Mouse (Mus musculus) kidney, adult 18-20 months (tissue): Measurements from ENCODE around the gene Nop14.

ENCODE experiments used
- DNase-seq: peaks from one replicate; pipeline ENCODE4 v3.0.0; 2021

The Nop14 gene

GRCm38 (mm10) chr5:34659686-34660590 is at the start of gene Nop14, which contains the start of gene Grk4:
Gene Nop14, minus strand, starts transcription at chr5:34660148.
Gene Grk4, plus strand, starts transcription at chr5:34660379.
- DNase-seq: peak; percentile 99

- DNase-seq: no peak
These were observed 48.5 kb upstream of the Nop14 start for GRCm38 (mm10) chr5:34708436-34708835.

- DNase-seq: no peak
These were observed 35.6 kb upstream of the Nop14 start for GRCm38 (mm10) chr5:34695521-34695920.

- DNase-seq: no peak
These were observed 32.8 kb upstream of the Nop14 start for GRCm38 (mm10) chr5:34692782-34693181.

GRCm38 (mm10) chr5:34689868-34690267 is 29.9 kb upstream of the Nop14 start:
- DNase-seq: no peak

- no peak for DNase-seq
These were observed 10.3 kb upstream of the Nop14 start for GRCm38 (mm10) chr5:34670280-34670679.

- no peak for DNase-seq
These were observed 9.5 kb upstream of the Nop14 start for GRCm38 (mm10) chr5:34669493-34669892.

- DNase-seq: peak; percentile 0
These were observed 3.3 kb upstream of the Nop14 start for GRCm38 (mm10) chr5:34663231-34663630.

- no peak for DNase-seq
These were observed 2.0 kb upstream of the Nop14 start for GRCm38 (mm10) chr5:34661909-34662308.

- DNase-seq: no peak
These were observed 713 bp upstream of the Nop14 start for GRCm38 (mm10) chr5:34660591-34661130.

- no peak for DNase-seq
These were observed 2.4 kb downstream of the Nop14 start for GRCm38 (mm10) chr5:34657556-34657955.

- DNase-seq: no peak
These were observed 5.1 kb downstream of the Nop14 start for GRCm38 (mm10) chr5:34654881-34655280.

GRCm38 (mm10) chr5:34652961-34653360 is 7.0 kb downstream of the Nop14 start:
- no peak for DNase-seq

- DNase-seq: peak; percentile 71
These were observed 12.4 kb downstream of the Nop14 start for GRCm38 (mm10) chr5:34647581-34647980.

GRCm38 (mm10) chr5:34642932-34643331 is 17.0 kb downstream of the Nop14 start:
- DNase-seq: peak; percentile 36

- no peak for DNase-seq
These were observed 18.0 kb downstream of the Nop14 start for GRCm38 (mm10) chr5:34641991-34642390.

- DNase-seq: no peak
These were observed 22.3 kb downstream of the Nop14 start for GRCm38 (mm10) chr5:34637591-34638156.

- DNase-seq: peak; percentile 78
These were observed 23.3 kb downstream of the Nop14 start, which contains the start of gene Mfsd10 for GRCm38 (mm10) chr5:34636481-34637287. Gene Mfsd10, minus strand, starts transcription at chr5:34637212.

- DNase-seq: no peak
These were observed 24.2 kb downstream of the Nop14 start for GRCm38 (mm10) chr5:34635665-34636192.

GRCm38 (mm10) chr5:34634746-34635400 is 25.1 kb downstream of the Nop14 start:
- DNase-seq: no peak

- no peak for DNase-seq
These were observed 26.3 kb downstream of the Nop14 start for GRCm38 (mm10) chr5:34633641-34634040.

- DNase-seq: no peak
These were observed 27.0 kb downstream of the Nop14 start for GRCm38 (mm10) chr5:34632996-34633395.
